Comparison of ENCODE assay signal across 15 mouse cellular contexts in genomic region chr13:25341826-25342225, GRCm38 (mm10).
A peak's percentile ranks its signal among the peaks of the same experiment; 100 is the strongest.
DNase-seq lines count a peak whose midpoint lies in the region; ATAC-seq lines count a peak whose summit lies in the region.
"Had no signal": no experiment of that assay in that cellular context is flagged by ENCODE, and none has a peak within 500 bp of the region (broad histone marks: within the 10 kb centered on the region; RNA-seq: fewer than 3 reads in every experiment).

No protein-coding gene starts in this region.

- no peak overlapping the region for H3K27ac ChIP-seq in forebrain, embryonic 13.5 days
- H3K27ac ChIP-seq: embryonic facial prominence, embryonic 10.5 days; embryonic facial prominence, embryonic 12.5 days; gastrocnemius, adult 2 months had no signal

- H3K27me3 ChIP-seq in forebrain, embryonic 13.5 days: no peaks in the 10 kb centered on the region
- H3K27me3 ChIP-seq: embryonic facial prominence, embryonic 12.5 days had no signal

- H3K9ac ChIP-seq in forebrain, embryonic 13.5 days: no peak overlapping the region
- H3K9ac ChIP-seq: embryonic facial prominence, embryonic 12.5 days had no signal

- no peaks in the 10 kb centered on the region for H3K4me1 ChIP-seq in forebrain, embryonic 13.5 days
- H3K4me1 ChIP-seq: embryonic facial prominence, embryonic 10.5 days; embryonic facial prominence, embryonic 12.5 days had no signal

- ATAC-seq in forebrain, embryonic 13.5 days: no peak
- ATAC-seq: forebrain, embryonic 14.5 days; forebrain, embryonic 16.5 days had no signal

- H3K9me3 ChIP-seq in forebrain, embryonic 13.5 days (replicated peaks): no peaks in the 10 kb centered on the region
- H3K9me3 ChIP-seq: embryonic facial prominence, embryonic 10.5 days; embryonic facial prominence, embryonic 12.5 days had no signal

- no peaks in the 10 kb centered on the region for H3K36me3 ChIP-seq in forebrain, embryonic 13.5 days (ENCODE audit: poor library complexity, severe bottlenecking)
- H3K36me3 ChIP-seq: embryonic facial prominence, embryonic 10.5 days; embryonic facial prominence, embryonic 12.5 days had no signal

- DNase-seq in adrenal gland, adult 2 months: peak; percentile 66
- no peak for DNase-seq in adrenal gland, adult 18-20 months (ENCODE audit: low spot score in 2 of 2)
- peak; percentile 8 for DNase-seq in adrenal gland, postnatal 14 days
- DNase-seq in adrenal gland, postnatal 25 days: no peak
- DNase-seq: cerebellum, adult 11-12 months; cerebellum, adult 2 months; cerebellum, adult 9-10 months; cerebellum, postnatal 10 days; cerebellum, postnatal 25 days; gastrocnemius, adult 2 months had no signal

- H3K4me2 ChIP-seq in forebrain, embryonic 13.5 days: no peak overlapping the region
- H3K4me2 ChIP-seq: embryonic facial prominence, embryonic 12.5 days had no signal

- 90% methylated on average over 1 of the region's 1 CpGs for WGBS in forebrain, embryonic 13.5 days

- H3K4me3 ChIP-seq in forebrain, embryonic 13.5 days: no peak overlapping the region
- H3K4me3 ChIP-seq: embryonic facial prominence, embryonic 10.5 days; embryonic facial prominence, embryonic 12.5 days; gastrocnemius, adult 2 months had no signal

Comparison
In these comparisons a context has a peak if more than half of its experiments do, and no peak if none do; other contexts are left out.
1. DNase-seq: peak in adrenal gland, adult 2 months (single experiment) and adrenal gland, postnatal 14 days (single experiment); none in adrenal gland, adult 18-20 months (0 of 2) and adrenal gland, postnatal 25 days (single experiment).